Mouse (Mus musculus): Measurements from ENCODE around the gene Rubcn. TPM values are rescaled to one million over a fixed set of nuclear protein-coding genes. Genes with fewer than 3 reads are reported as not detected.
A peak's percentile ranks its signal among the peaks of the same experiment; 100 is the strongest.

The Rubcn gene
- polyA plus RNA-seq, 1 experiment from 2014 or later = 21.0 TPM

GRCm38 (mm10) chr16:32902051-32902428, 24.5 kb upstream of the Rubcn start:
- H3K36me3 ChIP-seq (ENCODE audit: control insufficient read depth, insufficient read depth, low read length) = peaks cover 15% of the 10 kb centered on the region
- 49% methylated on average over 3 of the region's 3 CpGs for WGBS

GRCm38 (mm10) chr16:32901360-32902050, 23.9 kb upstream of the Rubcn start:
- Histone ChIP-seq H3K4me1 (replicated peaks; ENCODE audit: control insufficient read depth, insufficient read depth, low read length) (no peaks in the 10 kb centered on the region), H3K4me3 (ENCODE audit: low read length) (no peak overlapping the region), H3K9ac (ENCODE audit: low read length) (no peak overlapping the region), H3K36me3 (ENCODE audit: control insufficient read depth, insufficient read depth, low read length) (peaks cover 12% of the 10 kb centered on the region), H3K27me3 (ENCODE audit: control insufficient read depth, insufficient read depth, low read depth, low read length) (no peaks in the 10 kb centered on the region), H3K4me2 (ENCODE audit: low read depth, low read length) (no peak overlapping the region), H3K27ac (ENCODE audit: low read length) (no peak overlapping the region), H3K9me3 (ENCODE audit: control insufficient read depth, low read length) (no peaks in the 10 kb centered on the region)
- 79% methylated on average over 2 of the region's 2 CpGs for WGBS
- no peak for ATAC-seq (ENCODE audit: low read depth)

More at GRCm38 (mm10) chr16:32902051-32902428, 24.5 kb upstream of the Rubcn start:
- no peak overlapping the region for H3K27ac ChIP-seq (ENCODE audit: low read length)
- ATAC-seq (ENCODE audit: low read depth) = no peak
- H3K4me2 ChIP-seq (ENCODE audit: low read depth, low read length) = no peak overlapping the region
- no peak overlapping the region for H3K9ac ChIP-seq (ENCODE audit: low read length)
- no peak overlapping the region for H3K4me3 ChIP-seq (ENCODE audit: low read length)
- no peaks in the 10 kb centered on the region for H3K9me3 ChIP-seq (ENCODE audit: control insufficient read depth, low read length)
- H3K27me3 ChIP-seq (ENCODE audit: control insufficient read depth, insufficient read depth, low read depth, low read length) = no peaks in the 10 kb centered on the region
- no peaks in the 10 kb centered on the region for H3K4me1 ChIP-seq (replicated peaks; ENCODE audit: control insufficient read depth, insufficient read depth, low read length)

GRCm38 (mm10) chr16:32896126-32896525, 18.6 kb upstream of the Rubcn start:
- Histone ChIP-seq H3K4me2 (ENCODE audit: low read depth, low read length) (no peak overlapping the region), H3K36me3 (ENCODE audit: control insufficient read depth, insufficient read depth, low read length) (peaks cover 29% of the 10 kb centered on the region), H3K27me3 (ENCODE audit: control insufficient read depth, insufficient read depth, low read depth, low read length) (no peaks in the 10 kb centered on the region)

GRCm38 (mm10) chr16:32889881-32890280, 12.3 kb upstream of the Rubcn start:
- Histone ChIP-seq H3K36me3 (ENCODE audit: control insufficient read depth, insufficient read depth, low read length) (peaks cover 24% of the 10 kb centered on the region), H3K9ac (ENCODE audit: low read length) (no peak overlapping the region), H3K9me3 (ENCODE audit: control insufficient read depth, low read length) (no peaks in the 10 kb centered on the region), H3K27ac (ENCODE audit: low read length) (no peak overlapping the region), H3K4me2 (ENCODE audit: low read depth, low read length) (no peak overlapping the region), H3K4me3 (ENCODE audit: low read length) (no peak overlapping the region), H3K4me1 (replicated peaks; ENCODE audit: control insufficient read depth, insufficient read depth, low read length) (no peaks in the 10 kb centered on the region), H3K27me3 (ENCODE audit: control insufficient read depth, insufficient read depth, low read depth, low read length) (no peaks in the 10 kb centered on the region)
- ATAC-seq (ENCODE audit: low read depth) = no peak
- 52% methylated on average over 2 of the region's 2 CpGs for WGBS

More at GRCm38 (mm10) chr16:32896126-32896525, 18.6 kb upstream of the Rubcn start:
- H3K4me3 ChIP-seq (ENCODE audit: low read length) = no peak overlapping the region
- no peak overlapping the region for H3K27ac ChIP-seq (ENCODE audit: low read length)
- H3K4me1 ChIP-seq (replicated peaks; ENCODE audit: control insufficient read depth, insufficient read depth, low read length) = no peaks in the 10 kb centered on the region
- no peaks in the 10 kb centered on the region for H3K9me3 ChIP-seq (ENCODE audit: control insufficient read depth, low read length)
- ATAC-seq (ENCODE audit: low read depth) = no peak
- no peak overlapping the region for H3K9ac ChIP-seq (ENCODE audit: low read length)

- no peak for ATAC-seq (ENCODE audit: low read depth)
- Histone ChIP-seq H3K27me3 (ENCODE audit: control insufficient read depth, insufficient read depth, low read depth, low read length) (no peaks in the 10 kb centered on the region), H3K4me1 (replicated peaks; ENCODE audit: control insufficient read depth, insufficient read depth, low read length) (no peaks in the 10 kb centered on the region), H3K36me3 (ENCODE audit: control insufficient read depth, insufficient read depth, low read length) (peaks cover 19% of the 10 kb centered on the region), H3K27ac (ENCODE audit: low read length) (no peak overlapping the region), H3K4me2 (ENCODE audit: low read depth, low read length) (no peak overlapping the region), H3K9ac (ENCODE audit: low read length) (no peak overlapping the region), H3K4me3 (ENCODE audit: low read length) (no peak overlapping the region), H3K9me3 (ENCODE audit: control insufficient read depth, low read length) (no peaks in the 10 kb centered on the region)
- 84% methylated on average over 7 of the region's 7 CpGs for WGBS
These were observed 10.4 kb upstream of the Rubcn start for GRCm38 (mm10) chr16:32887996-32888395.

- H3K4me1 ChIP-seq (replicated peaks; ENCODE audit: control insufficient read depth, insufficient read depth, low read length) = peaks cover 9% of the 10 kb centered on the region
- H3K4me3 ChIP-seq (ENCODE audit: low read length) = no peak overlapping the region
- no peak overlapping the region for H3K4me2 ChIP-seq (ENCODE audit: low read depth, low read length)
- WGBS = 81% methylated on average over 7 of the region's 7 CpGs
- H3K27me3 ChIP-seq (ENCODE audit: control insufficient read depth, insufficient read depth, low read depth, low read length) = no peaks in the 10 kb centered on the region
- H3K9ac ChIP-seq (ENCODE audit: low read length) = no peak overlapping the region
- H3K9me3 ChIP-seq (ENCODE audit: control insufficient read depth, low read length) = no peaks in the 10 kb centered on the region
- peaks cover 2% of the 10 kb centered on the region; the same call in 1 of the 2 replicates for H3K36me3 ChIP-seq (ENCODE audit: control insufficient read depth, insufficient read depth, low read length)
- ATAC-seq (ENCODE audit: low read depth) = no peak
- no peak overlapping the region for H3K27ac ChIP-seq (ENCODE audit: low read length)
These were observed 4.0 kb upstream of the Rubcn start for GRCm38 (mm10) chr16:32881538-32881937.

GRCm38 (mm10) chr16:32878972-32879926, 1.7 kb upstream of the Rubcn start:
- H3K4me1 ChIP-seq (replicated peaks; ENCODE audit: control insufficient read depth, insufficient read depth, low read length) = peaks cover 9% of the 10 kb centered on the region
- 72% methylated on average over 14 of the region's 14 CpGs for WGBS
- H3K9me3 ChIP-seq (ENCODE audit: control insufficient read depth, low read length) = no peaks in the 10 kb centered on the region
- peak overlapping the region; percentile 91 for H3K4me3 ChIP-seq (ENCODE audit: low read length)
- H3K27ac ChIP-seq (ENCODE audit: low read length) = no peak overlapping the region
- no peak for ATAC-seq (ENCODE audit: low read depth)
- peak overlapping the region; percentile 88 for H3K4me2 ChIP-seq (ENCODE audit: low read depth, low read length)
- no peaks in the 10 kb centered on the region for H3K27me3 ChIP-seq (ENCODE audit: control insufficient read depth, insufficient read depth, low read depth, low read length)
- H3K9ac ChIP-seq (ENCODE audit: low read length) = peak overlapping the region; percentile 11; the same call in 1 of the 2 replicates
- no peaks in the 10 kb centered on the region for H3K36me3 ChIP-seq (ENCODE audit: control insufficient read depth, insufficient read depth, low read length)

- Histone ChIP-seq H3K27me3 (ENCODE audit: control insufficient read depth, insufficient read depth, low read depth, low read length) (no peaks in the 10 kb centered on the region), H3K9ac (ENCODE audit: low read length) (peak overlapping the region; percentile 86), H3K4me3 (ENCODE audit: low read length) (peak overlapping the region; percentile 91), H3K9me3 (ENCODE audit: control insufficient read depth, low read length) (no peaks in the 10 kb centered on the region), H3K4me2 (ENCODE audit: low read depth, low read length) (peak overlapping the region; percentile 88), H3K27ac (ENCODE audit: low read length) (peak overlapping the region; percentile 49), H3K4me1 (replicated peaks; ENCODE audit: control insufficient read depth, insufficient read depth, low read length) (peaks cover 9% of the 10 kb centered on the region), H3K36me3 (ENCODE audit: control insufficient read depth, insufficient read depth, low read length) (no peaks in the 10 kb centered on the region)
- ATAC-seq (ENCODE audit: low read depth) = no peak; the same call in 1 of the 2 replicates
- under 1% methylated on average over 33 of the region's 34 CpGs for WGBS
These were observed 612 bp upstream of the Rubcn start for GRCm38 (mm10) chr16:32878157-32878598.

GRCm38 (mm10) chr16:32876831-32877230, 735 bp downstream of the Rubcn start:
- no peak overlapping the region for H3K27ac ChIP-seq (ENCODE audit: low read length)
- H3K4me2 ChIP-seq (ENCODE audit: low read depth, low read length) = peak overlapping the region; percentile 58
- H3K27me3 ChIP-seq (ENCODE audit: control insufficient read depth, insufficient read depth, low read depth, low read length) = no peaks in the 10 kb centered on the region
- no peak for ATAC-seq (ENCODE audit: low read depth)
- H3K9me3 ChIP-seq (ENCODE audit: control insufficient read depth, low read length) = no peaks in the 10 kb centered on the region
- WGBS = 18% methylated on average over 9 of the region's 9 CpGs
- no peaks in the 10 kb centered on the region for H3K36me3 ChIP-seq (ENCODE audit: control insufficient read depth, insufficient read depth, low read length)
- peak overlapping the region; percentile 91 for H3K4me3 ChIP-seq (ENCODE audit: low read length)
- peaks cover 9% of the 10 kb centered on the region for H3K4me1 ChIP-seq (replicated peaks; ENCODE audit: control insufficient read depth, insufficient read depth, low read length)
- peak overlapping the region; percentile 86 for H3K9ac ChIP-seq (ENCODE audit: low read length)
